Mouse (Mus musculus) embryonic fibroblast, embryonic 13.5 days (primary cell): ENCODE results near the gene Ift52. TPM values are rescaled to one million over a fixed set of nuclear protein-coding genes. Genes with fewer than 3 reads are reported as not detected.

Source experiments
- H3K27ac ChIP-seq: 2 replicates; pipeline ENCODE4 v1.5.1; 2012; ENCODE audit warnings: low read length, control low read depth, inconsistent platforms; ENCODE audit not compliant: insufficient read depth
- H3K4me1 ChIP-seq: 2 replicates; pipeline ENCODE4 v1.6.1; 2011; ENCODE audit warnings: low read length; ENCODE audit not compliant: control insufficient read depth, insufficient read depth
- H3K4me3 ChIP-seq: 2 replicates; pipeline ENCODE4 v1.5.1; 2011; ENCODE audit warnings: mild to moderate bottlenecking, control low read depth, low read length; ENCODE audit not compliant: insufficient read depth
- CTCF ChIP-seq: IDR thresholded peaks from 2 replicates; pipeline ENCODE4 v1.5.1; 2011; ENCODE audit warnings: mild to moderate bottlenecking, control low read depth, low read length, moderate library complexity, borderline replicate concordance; ENCODE audit not compliant: insufficient read depth
- POLR2A ChIP-seq: IDR thresholded peaks from 2 replicates; pipeline ENCODE4 v1.6.1; 2011; ENCODE audit warnings: low read depth, mild to moderate bottlenecking, control low read depth, low read length, moderate library complexity
- polyA plus RNA-seq: library from polyadenylated mRNA; stranded (reverse); fragments of >200 nt; gene quantifications from 2 replicates; pipeline ENCODE4 v1.2.4, GENCODE M21; 2011; ENCODE audit warnings: low read depth; ENCODE audit not compliant: missing spikeins, insufficient read length

The Ift52 gene
- polyA plus RNA-seq, 1 experiment: 60.1 TPM

DNA sequence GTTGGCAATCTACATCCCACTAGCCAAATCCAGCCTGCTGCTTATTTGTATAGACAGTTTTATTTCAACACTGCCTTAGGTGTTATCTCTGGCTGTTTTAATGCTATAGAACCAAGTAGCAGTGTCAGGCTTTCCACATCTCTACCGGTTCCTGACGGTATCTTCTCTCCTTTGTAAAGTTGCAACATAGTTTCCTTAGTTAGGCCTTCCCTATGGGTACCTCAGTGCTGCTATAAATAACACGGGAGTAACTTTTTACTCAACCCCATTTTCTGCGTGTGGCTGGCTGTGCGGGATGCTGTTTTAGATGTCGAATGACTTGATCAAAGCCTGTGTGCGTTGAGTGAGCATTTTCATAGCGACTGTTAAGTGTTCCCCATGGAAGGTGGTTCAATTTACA lies 69.4 kb downstream of the Ift52 start:
- TF ChIP-seq POLR2A: no peak
- no peak for TF ChIP-seq CTCF

DNA sequence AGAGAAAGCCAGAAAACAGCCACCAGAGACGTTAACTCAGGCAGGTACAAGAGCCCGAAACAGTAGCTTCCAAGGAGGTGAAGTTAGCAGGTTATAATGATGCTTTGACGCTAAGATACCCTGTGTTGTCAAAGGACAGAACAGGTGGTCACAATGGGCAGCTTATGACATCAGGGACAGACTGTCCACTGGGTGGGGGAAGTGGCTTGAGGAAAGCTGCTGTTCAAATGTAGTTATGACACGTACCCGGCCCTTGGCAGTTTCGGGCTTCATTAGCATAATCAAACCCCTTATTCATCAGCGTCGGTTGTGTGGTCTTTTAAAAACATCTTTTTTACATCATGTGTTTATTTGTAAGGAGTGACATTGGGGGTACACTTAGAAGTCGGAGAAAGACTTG lies 70.6 kb downstream of the Ift52 start, which contains the start of gene Gtsf1l:
Gtsf1l (minus strand) TSS at position 128 of the 400 bp plus-strand sequence.
- TF ChIP-seq CTCF (no peak), POLR2A (no peak)
- Histone ChIP-seq H3K4me3 (no peak within 1 kb of the TSS), H3K4me1 (no peaks in the 10 kb centered on the region), H3K27ac (no peak within 1 kb of the TSS)

More for the DNA sequence above, 69.4 kb downstream of the Ift52 start:
- no peak overlapping the region for H3K27ac ChIP-seq
- no peaks in the 10 kb centered on the region for H3K4me1 ChIP-seq
- no peak overlapping the region for H3K4me3 ChIP-seq

DNA sequence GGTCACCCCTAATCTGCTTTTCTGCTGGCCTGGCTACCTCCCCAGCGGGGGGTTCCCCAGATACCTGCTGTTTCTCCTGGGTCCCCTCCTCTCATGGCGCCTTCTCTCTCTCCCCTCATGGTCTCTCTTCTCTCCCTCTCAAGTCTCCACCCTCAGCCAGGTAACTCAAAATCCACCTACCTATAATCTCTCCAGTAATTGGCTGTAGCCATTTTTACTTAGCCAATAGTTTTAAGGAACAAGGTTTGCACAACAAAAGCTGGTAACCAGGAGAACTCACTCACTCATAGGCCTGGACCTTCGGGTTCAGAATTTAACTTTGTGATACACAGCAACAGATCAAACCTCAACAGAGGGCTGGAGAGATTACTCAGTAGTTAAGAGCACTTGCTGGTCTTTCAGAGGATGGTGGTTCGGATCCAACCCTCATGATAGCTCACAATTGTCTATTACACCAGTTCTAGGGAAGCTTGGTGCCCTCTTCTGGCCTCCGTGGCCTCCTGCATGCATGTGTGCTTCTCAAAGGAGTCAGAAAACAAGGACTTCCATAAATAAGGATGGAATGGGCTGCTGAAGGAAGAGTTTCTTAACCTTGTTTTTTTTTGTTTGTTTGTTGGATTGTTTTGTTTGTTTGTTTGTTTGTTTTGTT lies 72.4 kb downstream of the Ift52 start:
- no peak overlapping the region for H3K27ac ChIP-seq
- TF ChIP-seq POLR2A (no peak), CTCF (peak; percentile 42; the same call in 1 of the 2 replicates)
- no peaks in the 10 kb centered on the region for H3K4me1 ChIP-seq
- H3K4me3 ChIP-seq: no peak overlapping the region

DNA sequence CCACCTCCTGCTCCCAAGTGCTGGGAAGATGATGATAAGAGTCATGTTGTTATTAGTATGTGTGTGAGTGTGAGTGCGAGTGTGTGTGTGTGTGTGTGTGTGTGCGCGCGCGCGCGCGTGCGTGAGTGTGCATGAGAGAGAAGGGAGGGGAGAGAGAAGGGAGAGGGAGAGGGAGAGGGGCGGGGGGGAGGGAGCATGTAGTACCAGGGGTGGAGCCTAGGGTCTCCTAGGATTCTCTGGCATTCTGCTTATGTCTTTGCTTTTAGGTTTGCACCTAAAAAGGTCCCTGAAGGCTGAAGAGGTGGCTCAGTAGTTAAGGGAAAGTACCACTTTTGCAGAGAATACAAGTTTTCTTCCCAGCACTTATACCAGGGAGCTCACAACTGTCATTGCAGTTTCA lies 77.8 kb downstream of the Ift52 start:
- no peak overlapping the region for H3K4me3 ChIP-seq
- no peak for TF ChIP-seq CTCF
- no peak for TF ChIP-seq POLR2A
- no peak overlapping the region for H3K27ac ChIP-seq

More for the DNA sequence above, 77.8 kb downstream of the Ift52 start:
- H3K4me1 ChIP-seq: no peaks in the 10 kb centered on the region

Other genes starting within 250 kb of the Ift52 start
- gene Srsf6, start 85.8 kb upstream of the Ift52 start, polyA plus RNA-seq: 198 and 232 TPM in 2 replicates
- gene L3mbtl1, start 73.9 kb upstream of the Ift52 start, polyA plus RNA-seq: 0.23 and 0.51 TPM in 2 replicates
- gene Sgk2, start 30.0 kb upstream of the Ift52 start, polyA plus RNA-seq: not detected in 2 replicates
- 13.8 and 25.7 TPM in 2 replicates for gene Mybl2, start 37.3 kb downstream of the Ift52 start, polyA plus RNA-seq
- not detected in 2 replicates for gene Gtsf1l, start 70.5 kb downstream of the Ift52 start, polyA plus RNA-seq
- not detected in 2 replicates for gene Tox2, start 185.8 kb downstream of the Ift52 start, polyA plus RNA-seq